Mouse (Mus musculus) midbrain, embryonic 11.5 days (tissue): ENCODE measurements around the gene Arrb1. TPM values are rescaled to one million over a fixed set of nuclear protein-coding genes. Genes with fewer than 3 reads are reported as not detected.

Source experiments
- ATAC-seq: fragments of 200-750 bp; cut with Nextera tagmentation; 2 replicates; pipeline ENCODE4 v1.8.0; 2017; ENCODE audit warnings: moderate TSS enrichment, moderate library complexity; ENCODE audit not compliant: low FRiP score
- DNase-seq: peaks from one replicate; pipeline ENCODE4 v3.0.0; 2015; ENCODE audit warnings: low spot score; ENCODE audit errors: missing footprints
- H3K27ac ChIP-seq: fragments of 300-500 bp; sonication (generic); 2 replicates; pipeline ENCODE4 v1.5.1; 2014; ENCODE audit warnings: low read depth, low read length
- H3K27me3 ChIP-seq: fragments of 300-500 bp; sonication (generic); 2 replicates; pipeline ENCODE4 v1.6.1; 2014; ENCODE audit warnings: mild to moderate bottlenecking, low read length, moderate library complexity, mixed read lengths; ENCODE audit not compliant: control insufficient read depth, insufficient read depth
- H3K36me3 ChIP-seq: fragments of 300-500 bp; sonication (generic); 2 replicates; pipeline ENCODE4 v1.6.1; 2014; ENCODE audit warnings: mild to moderate bottlenecking, low read length, moderate library complexity, mixed read lengths; ENCODE audit not compliant: control insufficient read depth, insufficient read depth
- H3K4me1 ChIP-seq: fragments of 300-500 bp; sonication (generic); 2 replicates; pipeline ENCODE4 v1.6.1; 2014; ENCODE audit warnings: low read length; ENCODE audit not compliant: control insufficient read depth, insufficient read depth
- H3K4me2 ChIP-seq: fragments of 300-500 bp; sonication (generic); 2 replicates; pipeline ENCODE4 v1.6.1; 2014; ENCODE audit warnings: mild to moderate bottlenecking, moderate library complexity
- H3K4me3 ChIP-seq: fragments of 300-500 bp; sonication (generic); 2 replicates; pipeline ENCODE4 v1.5.1; 2014; ENCODE audit warnings: low read depth, low read length
- H3K9ac ChIP-seq: fragments of 300-500 bp; sonication (generic); 2 replicates; pipeline ENCODE4 v1.6.1; 2014; ENCODE audit warnings: low read length
- H3K9me3 ChIP-seq: fragments of 300-500 bp; sonication (generic); 2 replicates; pipeline ENCODE4 v1.6.1; 2016; ENCODE audit warnings: low read length; ENCODE audit not compliant: control insufficient read depth
- WGBS: fragments of 180-500 bp; shearing (Covaris S2); extraction: QIAGEN DNeasy Blood & Tissue Kit; methylation state at CpG from one replicate; pipeline ENCODE4 v1.1.7; 2014; 5-methylcytosine and 5-hydroxymethylcytosine counted together
- polyA plus RNA-seq: library from polyadenylated mRNA; unstranded; fragments of >200 nt; fragmentation: Nextera tagmentation; extraction: Ambion mirVana; gene quantifications from 2 replicates; pipeline ENCODE4 v1.2.1, GENCODE M21; 2014

Gene Arrb1
- polyA plus RNA-seq, 1 experiment from 2014 or later = 4.6 TPM

GRCm38 (mm10) chr7:99545885-99546745 lies 10.8 kb downstream of the Arrb1 start:
- WGBS = 56% methylated on average over 10 of the region's 10 CpGs
- Histone ChIP-seq H3K27me3 (no peaks in the 10 kb centered on the region), H3K9ac (no peak overlapping the region), H3K36me3 (no peaks in the 10 kb centered on the region), H3K9me3 (no peaks in the 10 kb centered on the region), H3K27ac (no peak overlapping the region), H3K4me2 (no peak overlapping the region), H3K4me1 (no peaks in the 10 kb centered on the region; the same call in 1 of the 2 replicates), H3K4me3 (no peak overlapping the region)
- DNase-seq (no peak), ATAC-seq (no peak)

DNA sequence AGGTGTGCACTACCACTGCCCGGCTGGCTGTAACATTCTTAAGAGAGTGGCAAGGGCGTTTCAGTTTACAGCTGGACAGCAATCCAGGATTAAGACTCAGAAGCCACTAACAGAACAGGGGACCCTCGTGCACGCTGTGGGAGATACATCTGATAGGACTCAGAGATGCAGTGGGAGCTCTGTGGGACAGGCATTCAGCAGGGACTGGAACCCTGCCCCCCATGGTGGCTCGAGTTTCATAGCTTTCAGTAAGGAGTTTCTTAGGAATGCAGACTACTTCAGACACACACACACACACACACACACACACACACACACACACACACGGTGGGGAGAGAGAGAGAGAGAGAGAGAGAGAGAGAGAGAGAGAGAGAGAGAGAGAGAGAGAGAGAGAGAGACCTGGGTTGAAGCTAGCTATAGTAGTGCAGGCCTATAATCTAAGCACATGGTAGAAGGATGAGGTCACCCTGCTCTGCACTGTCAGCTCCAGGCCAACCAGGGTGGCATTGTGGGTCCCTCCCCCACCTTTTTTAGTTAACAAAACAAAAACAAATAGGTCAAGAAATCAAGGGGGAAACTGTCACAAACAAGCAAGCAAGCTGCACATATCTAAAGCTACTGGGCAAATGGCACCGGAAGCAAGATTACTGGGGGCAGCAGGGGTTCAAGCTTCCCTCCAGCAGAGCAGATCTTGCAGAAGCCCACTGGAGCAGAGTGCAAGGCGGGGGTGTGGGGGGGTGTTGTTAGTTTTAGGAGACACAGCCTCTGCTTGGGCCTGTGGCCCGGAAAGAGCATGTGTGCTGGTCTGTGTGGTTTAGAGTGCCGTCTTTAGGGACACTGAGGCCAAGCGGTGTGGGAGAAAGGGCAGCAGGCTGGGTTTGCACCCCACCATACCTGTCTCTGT lies 12.6 kb downstream of the Arrb1 start:
- Histone ChIP-seq H3K27ac (no peak overlapping the region), H3K4me1 (no peaks in the 10 kb centered on the region), H3K9ac (no peak overlapping the region), H3K27me3 (no peaks in the 10 kb centered on the region), H3K4me3 (no peak overlapping the region), H3K9me3 (no peaks in the 10 kb centered on the region), H3K36me3 (no peaks in the 10 kb centered on the region), H3K4me2 (no peak overlapping the region)
- ATAC-seq = no peak
- no peak for DNase-seq
- 55% methylated on average over 10 of the region's 11 CpGs for WGBS

GRCm38 (mm10) chr7:99549668-99550067 lies 14.4 kb downstream of the Arrb1 start:
- no peak overlapping the region for H3K9ac ChIP-seq
- no peak overlapping the region for H3K4me3 ChIP-seq
- DNase-seq = no peak
- H3K36me3 ChIP-seq = no peaks in the 10 kb centered on the region
- H3K27me3 ChIP-seq = no peaks in the 10 kb centered on the region
- no peak overlapping the region for H3K27ac ChIP-seq
- no peak overlapping the region for H3K4me2 ChIP-seq
- no peak for ATAC-seq
- WGBS = 89% methylated on average over 5 of the region's 5 CpGs
- H3K4me1 ChIP-seq = no peaks in the 10 kb centered on the region
- no peaks in the 10 kb centered on the region for H3K9me3 ChIP-seq

DNA sequence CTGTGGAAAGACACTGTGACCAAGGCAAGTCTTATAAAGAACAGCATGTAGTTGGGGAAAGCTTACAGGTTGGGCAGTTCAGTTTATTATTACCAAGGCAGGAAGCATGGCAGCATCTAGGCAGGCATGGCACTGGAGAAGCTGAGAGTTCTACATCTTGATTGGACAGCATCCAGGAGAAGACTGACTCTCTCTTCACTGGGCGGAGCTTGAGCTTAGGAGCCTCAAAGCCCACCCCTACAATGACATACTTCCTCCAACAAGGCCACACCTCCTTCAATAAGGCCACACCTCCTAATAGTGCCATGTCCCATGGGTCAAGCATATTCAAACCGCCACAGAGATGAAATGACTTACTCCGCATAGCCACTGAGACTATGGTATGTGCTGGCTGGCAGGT lies 16.4 kb downstream of the Arrb1 start:
- H3K27ac ChIP-seq = no peak overlapping the region
- H3K9me3 ChIP-seq = no peaks in the 10 kb centered on the region
- no peaks in the 10 kb centered on the region for H3K4me1 ChIP-seq
- H3K9ac ChIP-seq = no peak overlapping the region
- H3K4me2 ChIP-seq = no peak overlapping the region
- DNase-seq (no peak), ATAC-seq (no peak)
- 95% methylated on average over 3 of the region's 3 CpGs for WGBS
- H3K27me3 ChIP-seq = no peaks in the 10 kb centered on the region
- H3K4me3 ChIP-seq = no peak overlapping the region
- no peaks in the 10 kb centered on the region for H3K36me3 ChIP-seq

DNA sequence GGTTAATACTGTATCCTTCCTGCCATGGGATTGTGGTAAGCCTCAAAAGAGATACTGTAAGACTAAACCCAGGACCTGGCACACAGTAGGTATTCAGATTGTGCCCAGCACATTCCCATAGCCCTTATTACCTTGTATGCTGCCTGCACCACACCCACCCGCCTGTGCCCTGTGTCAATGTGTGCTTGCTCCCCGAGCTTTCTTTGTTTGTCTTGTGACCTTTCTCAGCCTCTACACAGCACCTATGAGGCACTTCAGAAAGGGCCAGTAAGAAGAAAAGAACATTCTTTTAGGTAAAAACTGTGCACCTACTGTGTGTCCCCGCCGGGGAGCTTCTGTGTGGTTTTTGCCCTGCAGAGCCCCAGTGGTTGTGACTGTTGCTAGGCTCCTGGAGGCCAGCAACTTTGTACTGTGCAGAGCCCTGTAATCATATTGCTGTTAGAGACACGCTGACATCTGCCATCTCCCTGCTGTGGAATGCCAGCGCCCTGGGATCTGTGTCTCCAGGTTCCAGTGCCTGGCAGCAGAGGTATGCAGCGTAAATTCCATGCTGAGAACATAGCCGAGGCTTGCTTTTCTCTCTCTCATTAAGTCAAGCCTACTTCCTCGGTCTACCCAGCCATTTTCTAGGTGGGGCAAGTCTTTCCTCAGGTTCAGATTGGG lies 18.1 kb downstream of the Arrb1 start:
- ATAC-seq = no peak
- Histone ChIP-seq H3K9me3 (no peaks in the 10 kb centered on the region), H3K4me1 (no peaks in the 10 kb centered on the region), H3K4me3 (no peak overlapping the region), H3K4me2 (no peak overlapping the region), H3K27ac (no peak overlapping the region), H3K36me3 (no peaks in the 10 kb centered on the region), H3K27me3 (no peaks in the 10 kb centered on the region), H3K9ac (no peak overlapping the region)
- 65% methylated on average over 9 of the region's 9 CpGs for WGBS
- DNase-seq = no peak

DNA sequence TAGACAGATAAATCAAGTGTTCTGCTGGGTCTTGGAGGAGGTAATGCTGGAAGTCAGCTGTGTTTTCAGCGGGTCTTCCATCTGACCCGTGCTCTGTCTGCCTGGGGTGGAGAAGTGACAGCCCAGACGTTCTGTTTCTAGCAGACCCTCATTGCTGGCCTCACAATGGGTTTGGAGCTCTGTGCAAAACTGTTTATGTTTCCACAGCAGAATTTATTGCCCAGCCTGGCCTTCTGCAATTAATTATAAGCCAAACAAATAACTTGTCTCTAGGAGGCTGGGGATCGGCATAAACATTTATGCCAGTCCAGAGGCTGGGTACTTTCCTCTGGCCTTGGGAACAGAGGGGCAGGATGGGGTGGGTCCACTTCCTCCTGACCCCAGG lies 18.6 kb downstream of the Arrb1 start:
- no peaks in the 10 kb centered on the region for H3K4me1 ChIP-seq
- H3K9me3 ChIP-seq = no peaks in the 10 kb centered on the region
- no peak overlapping the region for H3K4me3 ChIP-seq
- WGBS = 65% methylated on average over 4 of the region's 4 CpGs
- ATAC-seq (no peak), DNase-seq (no peak)
- H3K27me3 ChIP-seq = no peaks in the 10 kb centered on the region
- no peaks in the 10 kb centered on the region for H3K36me3 ChIP-seq
- H3K27ac ChIP-seq = no peak overlapping the region
- no peak overlapping the region for H3K9ac ChIP-seq
- no peak overlapping the region for H3K4me2 ChIP-seq

- Histone ChIP-seq H3K4me3 (no peak overlapping the region), H3K9me3 (no peaks in the 10 kb centered on the region), H3K27me3 (no peaks in the 10 kb centered on the region), H3K4me1 (peaks cover 8% of the 10 kb centered on the region), H3K27ac (no peak overlapping the region), H3K4me2 (no peak overlapping the region), H3K9ac (no peak overlapping the region), H3K36me3 (no peaks in the 10 kb centered on the region)
- WGBS = 35% methylated on average over 6 of the region's 6 CpGs
- ATAC-seq (no peak), DNase-seq (no peak)
Measured at GRCm38 (mm10) chr7:99555862-99556261, 20.6 kb downstream of the Arrb1 start.

GRCm38 (mm10) chr7:99559091-99559490 lies 23.8 kb downstream of the Arrb1 start:
- H3K27me3 ChIP-seq = no peaks in the 10 kb centered on the region
- DNase-seq (no peak), ATAC-seq (peak; percentile 35; the same call in 1 of the 2 replicates)
- H3K9me3 ChIP-seq = no peaks in the 10 kb centered on the region
- H3K4me1 ChIP-seq = peaks cover 15% of the 10 kb centered on the region
- H3K4me3 ChIP-seq = no peak overlapping the region
- 7% methylated on average over 11 of the region's 11 CpGs for WGBS
- H3K27ac ChIP-seq = no peak overlapping the region
- peak overlapping the region; percentile 43 for H3K9ac ChIP-seq
- peak overlapping the region; percentile 5; the same call in 1 of the 2 replicates for H3K4me2 ChIP-seq
- no peaks in the 10 kb centered on the region for H3K36me3 ChIP-seq
